Mouse (Mus musculus): Measurements from ENCODE around the gene Ethe1.

GRCm38 (mm10) chr7:24598121-24598520, 10.8 kb downstream of the Ethe1 start:
- TF ChIP-seq POLR2A (IDR thresholded peaks at IDR 0.05; ENCODE audit: insufficient read length, low read depth) (no peak), USF1 (IDR thresholded peaks at IDR 0.05; ENCODE audit: low read depth) (no peak), TCF12 (IDR thresholded peaks at IDR 0.05; ENCODE audit: insufficient read depth, poor library complexity, severe bottlenecking) (no peak), E2F4 (IDR thresholded peaks at IDR 0.05; ENCODE audit: insufficient read depth) (no peak), POLR2AphosphoS2 (IDR thresholded peaks at IDR 0.05; ENCODE audit: insufficient read length, low read depth) (no peak), MYOD1 (IDR thresholded peaks at IDR 0.05; ENCODE audit: control insufficient read depth in 1 of 3, insufficient read length in 2 of 3, low read depth in 2 of 3) (no peak)

Measured in myocyte (in vitro differentiated cells).